Mouse (Mus musculus): ENCODE data around the gene Pltp.

The Pltp gene

GRCm38 (mm10) chr2:164857101-164857821 is at the start of gene Pltp:
TSS of gene Pltp (minus strand) at chr2:164857711.
- no peak for DNase-seq (ENCODE audit: extremely low read depth, low read depth, low spot score)

DNA sequence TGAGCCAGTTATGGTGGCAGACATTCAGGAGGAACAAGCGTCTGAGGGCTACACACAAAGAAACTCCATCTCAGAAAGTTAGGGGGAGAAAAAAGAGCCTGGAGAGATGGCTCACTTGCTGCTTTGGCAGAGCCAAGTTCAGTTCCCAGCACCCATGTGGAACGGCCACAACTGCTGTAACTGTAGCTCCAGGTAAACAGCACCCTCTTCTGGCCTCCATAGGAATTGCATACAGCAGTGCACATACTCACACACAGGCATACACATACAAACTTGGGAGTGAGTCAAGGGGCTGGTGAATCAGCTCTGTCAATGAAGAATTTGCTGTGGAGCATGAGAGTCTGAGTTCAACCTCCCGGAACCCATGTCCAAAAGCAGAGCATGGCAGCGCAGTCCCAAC is 48.6 kb upstream of the Pltp start:
- DNase-seq (ENCODE audit: extremely low read depth, low read depth, low spot score): no peak

- no peak for DNase-seq (ENCODE audit: extremely low read depth, low read depth, low spot score)
These were observed 46.0 kb upstream of the Pltp start for GRCm38 (mm10) chr2:164903496-164903895.

DNA sequence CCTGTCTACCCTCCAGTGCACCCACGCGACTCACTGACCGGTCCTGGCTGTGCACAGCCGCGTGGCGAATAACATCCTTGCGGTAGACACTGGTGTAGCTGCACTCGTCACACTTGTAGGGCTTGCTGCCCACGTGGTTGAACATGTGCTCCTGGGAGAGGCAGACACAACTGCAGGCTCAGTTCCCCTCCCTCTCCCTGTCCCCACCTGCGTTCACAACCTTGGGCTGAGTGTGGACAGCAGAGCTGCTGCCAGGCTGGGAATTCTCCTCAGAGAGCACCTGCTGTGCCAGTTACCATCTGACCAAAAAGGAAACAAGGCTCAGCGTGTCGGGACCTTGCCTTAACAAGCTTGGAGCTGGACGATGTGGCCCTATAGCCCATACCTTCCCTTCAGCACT is 43.9 kb upstream of the Pltp start:
- no peak for DNase-seq (ENCODE audit: extremely low read depth, low read depth, low spot score)

GRCm38 (mm10) chr2:164899723-164900459 is 42.4 kb upstream of the Pltp start:
- DNase-seq (ENCODE audit: extremely low read depth, low read depth, low spot score): no peak

DNA sequence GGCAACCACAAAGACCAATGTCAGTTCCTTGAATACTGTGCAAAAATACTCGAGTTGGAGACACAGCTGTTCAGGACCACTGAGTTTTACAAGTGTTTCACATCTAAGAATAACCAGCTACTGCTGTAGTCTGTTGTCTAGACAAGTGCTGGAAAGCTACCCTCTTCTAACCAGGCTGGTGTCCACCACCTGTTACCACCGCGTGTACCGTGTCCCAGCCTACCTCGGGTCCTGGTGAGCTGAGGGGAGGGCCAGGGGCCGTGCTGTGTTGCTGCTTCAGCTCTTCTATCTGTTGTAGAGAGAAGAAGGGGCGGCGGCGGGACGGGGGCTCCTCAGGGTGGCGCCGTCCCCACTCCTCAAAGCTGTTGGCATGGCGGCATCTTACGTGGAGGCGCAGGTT is 41.5 kb upstream of the Pltp start:
- DNase-seq (ENCODE audit: extremely low read depth, low read depth, low spot score): no peak

GRCm38 (mm10) chr2:164898008-164898407 is 40.5 kb upstream of the Pltp start:
- DNase-seq (ENCODE audit: extremely low read depth, low read depth, low spot score): no peak

GRCm38 (mm10) chr2:164895885-164896284 is 38.4 kb upstream of the Pltp start:
- no peak for DNase-seq (ENCODE audit: extremely low read depth, low read depth, low spot score)

GRCm38 (mm10) chr2:164894644-164895043 is 37.1 kb upstream of the Pltp start:
- no peak for DNase-seq (ENCODE audit: extremely low read depth, low read depth, low spot score)

DNA sequence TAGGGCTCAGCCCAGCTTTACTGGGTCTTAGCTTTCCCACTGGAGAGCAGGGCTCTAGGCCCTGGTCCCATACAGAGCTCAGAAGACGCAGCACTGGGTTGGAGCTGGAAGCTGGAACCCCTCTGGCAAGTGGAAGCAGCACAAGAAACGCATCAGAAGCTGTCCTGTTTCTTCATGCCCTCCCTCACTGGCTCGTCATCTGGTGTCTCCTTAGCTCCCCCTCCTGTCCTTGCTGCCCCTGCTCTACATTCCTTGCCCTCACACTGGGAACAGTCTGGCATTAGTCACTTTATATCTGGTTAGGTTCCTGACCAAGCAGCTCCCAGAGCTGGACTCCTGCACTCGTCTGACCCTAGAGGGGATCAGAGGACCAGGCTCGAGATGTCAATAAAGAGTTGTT is 36.5 kb upstream of the Pltp start:
- no peak for DNase-seq (ENCODE audit: extremely low read depth, low read depth, low spot score)

DNA sequence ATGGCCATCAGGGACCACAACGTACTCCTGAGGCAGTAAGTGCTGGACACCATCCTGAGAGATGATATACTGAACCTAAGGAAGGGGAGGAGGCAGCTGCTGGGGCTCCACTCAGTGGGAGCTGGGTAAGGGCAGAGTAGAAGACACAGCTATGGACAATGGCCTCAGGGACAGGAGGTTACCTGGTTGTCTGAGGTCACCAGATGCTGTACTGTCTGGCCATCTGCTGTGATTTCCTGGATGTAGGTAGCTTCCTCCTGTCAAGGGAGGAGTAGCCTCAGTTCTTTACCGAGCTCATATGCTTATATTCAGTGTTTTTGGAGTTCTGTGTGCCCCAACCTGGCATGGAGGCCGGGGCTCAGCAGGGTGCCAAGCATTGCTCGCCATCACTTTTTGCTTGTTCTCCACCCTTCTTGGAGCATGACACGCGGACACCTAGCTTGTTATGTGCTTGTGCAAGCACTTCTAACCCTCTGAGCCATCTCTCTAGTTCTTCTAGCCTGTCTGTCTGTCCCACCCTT is 35.2 kb upstream of the Pltp start:
- no peak for DNase-seq (ENCODE audit: extremely low read depth, low read depth, low spot score)

- DNase-seq (ENCODE audit: extremely low read depth, low read depth, low spot score): no peak
These were observed 34.6 kb upstream of the Pltp start for GRCm38 (mm10) chr2:164891908-164892695.

DNA sequence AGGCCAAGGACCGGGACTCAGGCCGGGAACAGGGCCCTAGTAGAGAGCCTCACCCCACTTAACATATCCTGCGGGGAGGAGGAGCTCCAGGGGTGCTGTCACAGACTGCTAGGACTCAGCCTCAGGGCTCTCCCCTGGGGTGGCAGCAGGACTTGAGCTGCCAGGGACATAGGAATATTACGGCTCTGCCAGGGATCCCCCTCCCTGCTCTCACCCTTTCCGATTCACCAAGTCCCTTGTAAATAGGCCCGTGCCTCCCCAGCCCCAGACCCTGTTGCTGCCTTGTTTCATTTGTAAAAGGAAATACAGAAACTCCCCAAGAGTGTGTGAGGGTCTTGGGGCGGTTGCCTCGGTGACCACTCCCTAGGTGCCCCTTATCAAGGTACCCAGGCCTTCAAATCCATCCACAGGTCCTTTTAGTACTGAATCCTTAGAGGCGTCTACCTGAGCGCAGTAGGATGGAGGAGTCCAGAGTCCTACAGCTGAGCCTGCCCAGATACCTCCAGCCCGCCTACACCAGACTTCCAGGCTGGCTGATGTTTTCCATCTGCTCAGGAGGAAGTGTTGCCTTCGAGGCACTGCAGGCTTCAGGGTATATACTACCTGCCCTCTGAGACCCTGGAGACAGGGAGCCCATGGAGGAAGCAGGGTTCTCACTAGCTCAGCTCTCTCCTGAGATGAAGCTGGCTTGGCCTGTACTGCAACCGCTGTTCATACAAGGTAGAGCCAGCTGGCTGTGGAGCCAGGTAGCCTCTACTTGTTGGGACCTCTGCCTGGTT is 33.7 kb upstream of the Pltp start:
- DNase-seq (ENCODE audit: extremely low read depth, low read depth, low spot score): no peak

GRCm38 (mm10) chr2:164890411-164891049 is 33.0 kb upstream of the Pltp start:
- no peak for DNase-seq (ENCODE audit: extremely low read depth, low read depth, low spot score)

- DNase-seq (ENCODE audit: extremely low read depth, low read depth, low spot score): no peak
These were observed 32.4 kb upstream of the Pltp start for GRCm38 (mm10) chr2:164889960-164890359.

DNA sequence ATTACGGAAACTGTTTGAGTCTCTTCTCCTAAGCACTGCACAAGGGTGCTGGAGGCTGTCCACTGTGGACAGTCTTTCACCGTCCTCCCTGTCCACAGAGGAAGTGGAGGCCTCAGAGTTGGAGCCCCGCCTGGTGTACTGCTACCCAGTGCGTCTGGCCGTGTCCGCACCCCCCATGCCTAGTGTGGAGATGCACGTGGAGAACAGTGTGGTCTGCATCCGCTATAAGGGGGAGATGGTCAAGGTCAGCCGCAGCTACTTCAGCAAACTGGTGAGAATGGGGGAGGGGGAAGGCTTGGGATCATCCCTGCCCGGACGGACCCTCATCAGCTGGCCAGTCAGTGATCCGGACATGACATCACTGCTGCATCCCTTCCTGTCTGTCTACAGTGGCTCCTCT is 31.5 kb upstream of the Pltp start:
- no peak for DNase-seq (ENCODE audit: extremely low read depth, low read depth, low spot score)

- no peak for DNase-seq (ENCODE audit: extremely low read depth, low read depth, low spot score)
These were observed 29.1 kb upstream of the Pltp start for GRCm38 (mm10) chr2:164886617-164887016.

DNA sequence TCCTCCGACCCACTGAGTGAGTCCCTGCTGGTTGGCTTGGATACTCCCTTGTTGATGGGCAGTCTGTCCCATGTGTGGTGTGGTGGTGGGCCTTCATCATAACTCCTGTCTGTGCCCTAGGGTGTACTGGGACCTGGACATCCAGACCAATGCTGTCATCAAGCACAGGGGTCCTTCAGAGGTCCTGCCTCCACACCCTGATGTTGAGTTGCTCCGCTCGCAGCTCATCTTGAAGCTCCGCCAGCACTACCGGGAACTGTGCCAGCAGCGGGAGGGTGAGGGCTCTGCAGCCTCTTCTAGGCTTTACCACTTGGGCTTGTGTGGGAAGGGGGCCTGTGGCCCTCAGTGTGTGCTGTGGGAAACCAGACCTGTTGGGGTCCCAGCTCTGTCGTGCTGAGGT is 28.3 kb upstream of the Pltp start:
- no peak for DNase-seq (ENCODE audit: extremely low read depth, low read depth, low spot score)

- DNase-seq (ENCODE audit: extremely low read depth, low read depth, low spot score): no peak
These were observed 25.1 kb upstream of the Pltp start for GRCm38 (mm10) chr2:164882619-164883018.

- no peak for DNase-seq (ENCODE audit: extremely low read depth, low read depth, low spot score)
These were observed 22.2 kb upstream of the Pltp start for GRCm38 (mm10) chr2:164879568-164880277.
